Mouse (Mus musculus) stomach, postnatal 0 days (tissue): ENCODE data around the gene Nubp1.

Source experiments
- CTCF ChIP-seq: IDR thresholded peaks from 2 replicates; pipeline ENCODE4 v1.5.1; 2016; ENCODE audit warnings: antibody characterized with exemption, low read depth, mild to moderate bottlenecking, moderate library complexity
- EP300 ChIP-seq: optimal IDR thresholded peaks from 2 replicates; pipeline ENCODE3; 2016; ENCODE audit warnings: antibody characterized with exemption

DNA sequence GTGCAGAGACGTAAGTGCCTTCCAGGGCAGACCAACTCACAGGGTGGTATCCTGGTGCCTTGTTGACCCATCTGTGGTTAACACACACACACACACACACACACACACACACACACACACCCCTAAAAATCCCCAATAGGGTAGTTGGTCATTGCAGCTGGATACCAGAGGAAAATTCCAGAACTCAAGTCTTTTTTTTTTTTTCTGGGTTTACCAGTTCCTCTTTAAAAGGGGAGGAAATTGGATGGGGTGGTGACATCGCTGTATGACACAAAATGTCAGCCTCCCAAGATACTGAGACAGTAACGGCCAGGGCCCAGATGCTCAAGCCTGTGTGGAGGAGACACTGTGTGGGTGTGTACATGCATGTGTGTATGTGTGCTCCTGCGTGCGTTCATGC, 21.6 kb downstream of the Nubp1 start:
- TF ChIP-seq CTCF = no peak
- no peak for TF ChIP-seq EP300
